Mouse (Mus musculus) brown adipose tissue, adult 24 weeks (tissue): ENCODE data around the gene Parp14. TPM values are rescaled to one million over a fixed set of nuclear protein-coding genes. Genes with fewer than 3 reads are reported as not detected.
"Not testable (repeated sequence)": the region's sequence is repeated elsewhere in the genome, so short reads cannot be mapped to it uniquely, and the experiment has no call there.

Experiments used
- H3K27ac ChIP-seq: fragments of 200-500 bp; replicated peaks from 2 replicates; pipeline ENCODE4 v1.5.1; 2012; ENCODE audit warnings: low read depth, mild to moderate bottlenecking, low read length
- H3K4me1 ChIP-seq: fragments of 200-500 bp; 2 replicates; pipeline ENCODE4 v1.6.1; 2012; ENCODE audit warnings: low read length, mixed read lengths; ENCODE audit not compliant: control insufficient read depth, insufficient read depth, insufficient read length
- H3K4me3 ChIP-seq: fragments of 200-500 bp; 2 replicates; pipeline ENCODE4 v1.5.1; 2012; ENCODE audit warnings: low read depth, mild to moderate bottlenecking, low read length, moderate library complexity; ENCODE audit not compliant: insufficient read depth
- polyA plus RNA-seq: library from polyadenylated mRNA; stranded (reverse); fragments of >200 nt; gene quantifications from 2 replicates; pipeline ENCODE4 v1.2.4, GENCODE M21; 2012; ENCODE audit not compliant: missing spikeins, insufficient read depth, insufficient read length

Parp14 gene
- polyA plus RNA-seq, 1 experiment = 4.6 TPM

DNA sequence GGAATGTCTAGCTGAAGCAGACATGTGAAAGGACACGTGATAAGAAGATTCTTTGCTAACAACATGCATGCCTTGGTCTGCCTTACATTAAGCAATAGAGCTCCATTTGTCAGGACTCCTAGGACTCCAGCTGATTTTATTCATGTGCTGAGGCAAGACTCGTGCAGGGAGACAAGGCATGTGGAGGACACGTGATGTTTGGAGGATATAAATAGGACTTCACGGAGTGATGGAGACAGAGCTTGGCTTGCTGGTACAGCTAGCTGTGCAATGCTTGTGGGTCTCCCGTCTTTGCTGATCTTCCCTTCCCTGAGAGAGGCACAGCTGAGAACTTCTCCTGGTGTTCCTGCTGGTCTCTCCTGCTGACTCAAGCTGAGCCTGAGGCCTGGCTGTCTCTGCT lies 20.3 kb upstream of the Parp14 start:
- H3K27ac ChIP-seq, H3K4me3 ChIP-seq, H3K4me1 ChIP-seq: not testable (repeated sequence)

DNA sequence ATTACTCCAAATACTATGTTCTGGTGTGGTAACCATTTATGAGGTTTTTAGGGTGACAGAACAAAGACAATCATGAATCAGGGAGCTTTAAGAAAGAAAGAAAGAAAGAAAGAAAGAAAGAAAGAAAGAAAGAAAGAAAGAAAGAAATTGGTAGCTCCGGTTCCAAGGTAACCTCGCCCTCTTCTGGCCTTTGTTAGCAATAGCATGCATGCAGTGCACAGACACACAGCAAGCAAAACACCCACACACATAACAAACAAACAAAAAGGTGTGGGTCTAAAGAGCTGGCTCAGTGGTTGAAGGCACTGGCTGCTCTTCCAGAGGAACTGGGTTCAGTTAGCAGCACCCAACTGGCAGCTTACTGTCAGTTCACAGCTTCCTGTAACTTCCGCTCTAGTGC lies 19.3 kb upstream of the Parp14 start:
- no peak overlapping the region for H3K27ac ChIP-seq
- no peaks in the 10 kb centered on the region for H3K4me1 ChIP-seq
- H3K4me3 ChIP-seq = no peak overlapping the region

DNA sequence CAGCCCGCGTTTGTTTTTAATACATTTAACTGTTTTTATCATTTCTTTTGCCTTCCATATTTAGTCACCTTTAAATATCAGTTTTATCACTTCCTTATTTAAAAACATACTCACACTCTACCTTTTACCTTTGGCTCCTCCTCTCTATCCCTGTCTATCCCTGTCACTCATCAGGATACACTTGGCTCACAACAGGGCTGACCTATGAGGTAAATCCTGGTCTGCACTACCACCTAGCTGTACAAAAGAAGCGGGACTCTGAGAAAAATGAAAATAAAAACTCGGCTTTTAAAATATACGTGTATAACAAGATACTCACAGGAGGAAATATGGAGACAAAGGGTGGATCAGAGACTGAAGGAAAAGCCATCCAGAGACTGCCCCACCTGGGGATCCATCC lies 17.6 kb upstream of the Parp14 start:
- Histone ChIP-seq H3K27ac (no peak overlapping the region), H3K4me1 (no peaks in the 10 kb centered on the region), H3K4me3 (no peak overlapping the region)

GRCm38 (mm10) chr16:35888174-35888573 lies 16.8 kb upstream of the Parp14 start:
- Histone ChIP-seq H3K27ac (peak overlapping the region; percentile 41; the same call in 1 of the 2 replicates), H3K4me3 (no peak overlapping the region), H3K4me1 (no peaks in the 10 kb centered on the region)

DNA sequence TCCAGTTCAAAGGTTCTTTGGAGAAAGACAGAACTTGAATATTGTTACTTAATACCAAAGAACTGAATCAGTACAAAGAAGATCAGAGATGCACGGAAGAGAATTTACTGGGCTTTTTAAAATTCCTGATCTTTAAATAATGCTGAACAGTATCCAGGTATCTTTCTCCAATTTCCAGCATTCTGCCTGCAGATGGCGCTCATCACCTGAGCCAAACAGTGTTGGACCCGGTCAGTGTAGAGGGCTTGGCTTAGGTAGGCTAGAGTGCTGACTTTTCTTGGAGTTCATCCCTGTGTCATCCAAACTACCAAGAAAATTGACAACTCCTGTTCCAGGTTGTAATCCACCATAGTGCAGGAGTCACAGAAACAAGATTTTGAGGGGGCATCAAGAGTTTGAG lies 3.1 kb upstream of the Parp14 start:
- Histone ChIP-seq H3K4me1 (no peaks in the 10 kb centered on the region), H3K4me3 (no peak overlapping the region), H3K27ac (no peak overlapping the region)

- Histone ChIP-seq H3K4me1 (no peaks in the 10 kb centered on the region), H3K4me3 (peak overlapping the region; percentile 97), H3K27ac (peak overlapping the region; percentile 98)
Observed at GRCm38 (mm10) chr16:35872410-35873006, 1.2 kb upstream of the Parp14 start.

DNA sequence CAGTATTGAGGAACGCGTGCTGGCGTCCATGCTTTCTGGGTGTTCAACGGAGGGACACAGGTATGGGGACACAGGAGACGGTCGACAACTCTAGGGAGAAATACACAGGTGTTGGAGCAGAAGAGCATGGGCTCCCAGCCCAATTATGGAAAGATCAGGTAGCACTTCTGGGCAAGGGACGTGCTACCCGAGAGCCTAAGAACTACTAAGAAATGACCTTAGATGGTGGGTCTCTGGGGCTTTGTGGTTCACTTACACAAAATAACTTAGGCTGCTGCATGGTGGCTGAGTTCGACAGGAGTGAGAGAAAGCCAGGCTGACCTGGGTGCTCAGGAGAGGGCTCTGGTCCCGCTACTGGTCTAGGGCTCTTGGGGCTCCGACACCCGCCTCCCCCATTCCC lies 554 bp upstream of the Parp14 start:
- peak overlapping the region; percentile 98 for H3K27ac ChIP-seq
- H3K4me1 ChIP-seq = 0 out of 2 replicates have a peak, but pooled peaks cover under 1% of the 10 kb centered on the region
- peak overlapping the region; percentile 97 for H3K4me3 ChIP-seq

- peak overlapping the region; percentile 97 for H3K4me3 ChIP-seq
- H3K27ac ChIP-seq = peak overlapping the region; percentile 98
- 0 out of 2 replicates have a peak, but pooled peaks cover 3% of the 10 kb centered on the region for H3K4me1 ChIP-seq
Observed at GRCm38 (mm10) chr16:35870581-35871047, 730 bp downstream of the Parp14 start.

GRCm38 (mm10) chr16:35869656-35870055 lies 1.7 kb downstream of the Parp14 start:
- H3K4me3 ChIP-seq = peak overlapping the region; percentile 97
- H3K27ac ChIP-seq = peak overlapping the region; percentile 90
- 0 out of 2 replicates have a peak, but pooled peaks cover 3% of the 10 kb centered on the region for H3K4me1 ChIP-seq

DNA sequence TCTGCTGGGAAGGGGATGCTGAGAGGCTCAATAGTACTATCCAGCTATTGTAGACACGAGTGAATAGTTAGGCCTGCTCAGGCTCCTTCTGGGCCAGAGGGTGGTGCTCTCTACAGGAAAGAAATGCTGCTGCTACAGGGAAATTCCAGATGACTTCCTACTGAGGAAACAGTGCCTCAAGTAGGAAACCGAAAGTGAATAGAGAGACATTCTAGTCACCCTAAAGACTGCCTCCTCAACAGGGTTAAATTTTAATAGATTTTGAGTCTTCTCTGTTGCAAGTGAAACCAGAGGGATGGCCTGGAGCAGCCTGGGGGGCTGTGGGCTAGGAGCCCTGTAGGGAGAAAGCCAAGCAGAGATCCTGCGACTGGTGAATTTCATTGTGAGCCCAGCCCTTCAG lies 2.2 kb downstream of the Parp14 start:
- Histone ChIP-seq H3K4me1 (0 out of 2 replicates have a peak, but pooled peaks cover 3% of the 10 kb centered on the region), H3K4me3 (peak overlapping the region; percentile 97), H3K27ac (peak overlapping the region; percentile 90)

DNA sequence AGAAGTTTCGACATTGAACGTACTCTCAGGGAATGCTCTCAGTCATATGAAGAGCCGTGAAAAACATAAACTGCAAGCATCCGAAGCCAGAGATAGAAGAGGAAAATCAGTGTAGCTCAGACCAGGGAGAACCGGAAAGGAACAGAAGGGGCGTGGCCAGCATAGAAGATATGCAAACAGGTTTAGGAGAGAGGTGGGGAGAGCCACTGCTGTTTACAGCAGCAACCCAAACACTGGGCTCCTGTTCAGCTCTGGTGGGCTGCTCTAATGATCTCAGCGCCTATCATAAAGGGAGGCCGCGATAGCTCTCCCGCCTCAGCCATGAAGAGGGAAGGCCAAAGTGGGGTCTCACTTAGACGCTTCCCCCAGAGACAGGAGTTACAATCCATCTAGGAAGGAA lies 3.6 kb downstream of the Parp14 start:
- Histone ChIP-seq H3K4me1 (0 out of 2 replicates have a peak, but pooled peaks cover 3% of the 10 kb centered on the region), H3K27ac (no peak overlapping the region), H3K4me3 (no peak overlapping the region)

DNA sequence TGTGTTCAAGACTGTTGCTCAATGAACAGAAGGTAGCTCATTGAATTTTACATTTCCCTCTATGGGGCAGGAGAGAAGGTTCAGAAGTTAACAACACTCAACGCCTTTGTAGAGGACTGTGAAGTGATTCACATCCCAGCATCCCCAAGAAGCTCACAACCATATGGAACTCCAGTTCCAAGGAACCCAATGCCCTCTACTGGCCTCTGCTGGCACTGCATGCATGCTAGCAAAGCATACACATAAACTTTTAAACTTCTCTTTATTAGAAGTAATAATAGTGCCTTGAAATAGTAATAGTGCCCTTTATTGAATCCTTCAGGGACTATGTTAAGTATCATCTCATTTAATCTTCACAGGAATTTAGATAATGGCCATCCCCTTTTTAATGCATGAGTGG lies 9.3 kb downstream of the Parp14 start:
- 0 out of 2 replicates have a peak, but pooled peaks cover 3% of the 10 kb centered on the region for H3K4me1 ChIP-seq
- H3K27ac ChIP-seq = no peak overlapping the region
- no peak overlapping the region for H3K4me3 ChIP-seq

- Histone ChIP-seq H3K4me3 (no peak overlapping the region), H3K4me1 (no peaks in the 10 kb centered on the region), H3K27ac (no peak overlapping the region)
Observed at GRCm38 (mm10) chr16:35860236-35860635, 11.1 kb downstream of the Parp14 start.

DNA sequence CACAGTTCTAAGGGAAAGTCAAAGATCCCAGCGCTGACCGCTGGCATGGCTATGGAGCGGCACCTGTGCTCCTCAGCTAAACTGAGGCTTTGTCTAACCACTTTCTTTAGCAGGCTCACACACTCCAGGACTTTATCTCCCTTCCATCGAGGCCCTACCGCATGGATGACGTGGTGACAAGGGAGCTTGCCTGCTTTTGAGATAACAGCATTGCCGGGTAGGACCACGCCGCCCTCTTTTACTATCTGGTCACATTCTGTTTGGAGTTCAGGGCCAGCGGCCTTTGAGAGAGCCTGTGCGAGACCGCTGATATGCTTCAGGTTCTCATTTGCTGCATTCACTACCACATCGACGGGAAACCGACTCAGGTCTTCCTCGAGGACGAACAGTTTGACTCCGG lies 14.6 kb downstream of the Parp14 start:
- no peak overlapping the region for H3K4me3 ChIP-seq
- no peaks in the 10 kb centered on the region for H3K4me1 ChIP-seq

DNA sequence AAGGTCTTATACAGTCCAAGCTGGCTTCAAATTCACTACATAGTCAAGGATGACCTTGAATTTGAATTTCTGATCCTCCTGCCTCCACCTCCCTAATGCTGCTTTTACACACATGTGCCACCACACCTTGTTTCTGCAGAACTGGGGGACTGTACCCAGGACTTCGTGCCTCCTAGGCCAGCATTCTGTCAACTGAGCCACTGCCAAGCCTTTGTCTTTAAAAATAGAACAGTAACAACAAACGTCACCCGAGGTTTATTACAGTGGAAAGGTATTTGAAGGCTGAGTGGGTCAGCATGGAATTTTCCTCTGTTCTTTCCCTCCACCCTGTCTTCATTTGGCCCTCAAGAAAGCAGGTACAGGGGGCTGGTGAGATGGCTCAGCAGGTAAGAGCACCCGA lies 15.5 kb downstream of the Parp14 start:
- no peak overlapping the region for H3K27ac ChIP-seq

More for the DNA sequence above, 14.6 kb downstream of the Parp14 start:
- no peak overlapping the region for H3K27ac ChIP-seq

GRCm38 (mm10) chr16:35847138-35847537 lies 24.2 kb downstream of the Parp14 start:
- H3K4me1 ChIP-seq = no peaks in the 10 kb centered on the region
- H3K27ac ChIP-seq = no peak overlapping the region
- no peak overlapping the region for H3K4me3 ChIP-seq

More for the DNA sequence above, 15.5 kb downstream of the Parp14 start:
- H3K4me3 ChIP-seq = no peak overlapping the region
- no peaks in the 10 kb centered on the region for H3K4me1 ChIP-seq
